Mouse (Mus musculus): Measurements from ENCODE around the gene Slc25a47.

DNA sequence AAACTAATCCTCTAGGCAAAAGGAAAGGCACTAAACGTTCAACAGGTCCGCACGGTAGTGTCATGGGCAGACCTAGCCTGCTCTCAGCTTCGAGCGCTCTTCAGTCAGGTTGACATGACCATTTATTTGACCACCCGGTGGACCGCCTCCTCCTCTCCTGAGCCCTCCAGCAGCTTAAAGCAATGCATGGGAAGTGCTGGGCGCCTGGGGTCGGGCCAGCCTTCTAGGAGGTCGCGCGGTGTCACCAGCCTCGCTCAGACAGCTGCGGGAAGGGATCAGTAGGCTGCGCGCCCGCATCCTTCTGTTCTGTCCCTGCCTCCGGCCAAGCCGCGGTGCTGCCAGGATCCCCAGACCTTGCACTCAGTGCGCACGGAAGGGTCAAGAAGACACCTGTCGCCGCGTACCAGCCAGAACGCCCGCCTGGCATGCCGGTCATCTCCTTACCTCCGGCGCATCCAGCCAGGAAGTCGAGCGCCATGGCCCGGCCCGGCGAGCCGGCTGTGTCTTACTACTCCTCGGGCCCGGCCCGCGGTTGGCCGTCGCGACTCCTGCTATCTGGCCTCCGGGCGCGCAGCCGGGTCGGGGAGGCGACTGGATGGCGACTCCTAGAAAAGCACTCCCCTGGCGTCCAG, 522 bp upstream of the Slc25a47 start:
- TF ChIP-seq CTCF (IDR thresholded peaks at IDR 0.05; ENCODE audit: low read depth) = no peak
- no peak for TF ChIP-seq EP300 (IDR thresholded peaks at IDR 0.05; ENCODE audit: low read depth)
